Mouse (Mus musculus) embryonic facial prominence, embryonic 11.5 days (tissue): Measurements from ENCODE around the gene Shisa6. TPM values are rescaled to one million over a fixed set of nuclear protein-coding genes. Genes with fewer than 3 reads are reported as not detected.
"Not testable (repeated sequence)": the region's sequence is repeated elsewhere in the genome, so short reads cannot be mapped to it uniquely, and the experiment has no call there.

Source experiments
- ATAC-seq: fragments of 200-750 bp; cut with Nextera tagmentation; replicated peaks from 2 replicates; pipeline ENCODE4 v1.8.0; 2017; ENCODE audit warnings: low read depth; ENCODE audit not compliant: insufficient number of reproducible peaks, low FRiP score, low TSS enrichment
- DNase-seq: peaks from one replicate; pipeline ENCODE4 v3.0.0-alpha.2; 2015; ENCODE audit warnings: low spot score
- H3K27ac ChIP-seq: fragments of 300-500 bp; sonication (generic); replicated peaks from 2 replicates; pipeline ENCODE4 v1.5.1; 2014; ENCODE audit warnings: mild to moderate bottlenecking, low read depth, low read length, control low read depth
- H3K27me3 ChIP-seq: fragments of 300-500 bp; sonication (generic); 2 replicates; pipeline ENCODE4 v1.6.1; 2014; ENCODE audit warnings: mild to moderate bottlenecking, low read length, moderate library complexity, mixed read lengths; ENCODE audit not compliant: control insufficient read depth, insufficient read depth
- H3K36me3 ChIP-seq: fragments of 300-500 bp; sonication (generic); replicated peaks from 2 replicates; pipeline ENCODE4 v1.6.1; 2014; ENCODE audit warnings: low read depth, mild to moderate bottlenecking, low read length, moderate library complexity, mixed read lengths; ENCODE audit not compliant: control insufficient read depth, insufficient read depth
- H3K4me1 ChIP-seq: fragments of 300-500 bp; sonication (generic); 2 replicates; pipeline ENCODE4 v1.6.1; 2014; ENCODE audit warnings: low read length, mixed read lengths; ENCODE audit not compliant: control insufficient read depth, insufficient read depth
- H3K4me2 ChIP-seq: fragments of 300-500 bp; sonication (generic); 2 replicates; pipeline ENCODE4 v1.6.1; 2014; ENCODE audit warnings: low read depth, mild to moderate bottlenecking, control low read depth, low read length, moderate library complexity
- H3K4me3 ChIP-seq: fragments of 300-500 bp; sonication (generic); 2 replicates; pipeline ENCODE4 v1.5.1; 2014; ENCODE audit warnings: low read depth, low read length, control low read depth
- H3K9ac ChIP-seq: fragments of 300-500 bp; sonication (generic); replicated peaks from 2 replicates; pipeline ENCODE4 v1.6.1; 2014; ENCODE audit warnings: mild to moderate bottlenecking, control low read depth, low read length
- H3K9me3 ChIP-seq: fragments of 300-500 bp; sonication (generic); replicated peaks from 2 replicates; pipeline ENCODE4 v1.6.1; 2016; ENCODE audit warnings: mild to moderate bottlenecking, low read length, inconsistent platforms, mixed read lengths; ENCODE audit not compliant: control insufficient read depth
- WGBS: fragments of 180-500 bp; shearing (Covaris S2); extraction: QIAGEN DNeasy Blood & Tissue Kit; methylation state at CpG from one replicate; pipeline ENCODE4 v1.1.7; 2014; 5-methylcytosine and 5-hydroxymethylcytosine counted together
- polyA plus RNA-seq: library from polyadenylated mRNA; unstranded; fragments of >200 nt; fragmentation: Nextera tagmentation; extraction: Ambion mirVana; gene quantifications from 2 replicates; pipeline ENCODE4 v1.2.1, GENCODE M21; 2014

Gene Shisa6
- polyA plus RNA-seq, 1 experiment from 2014 or later: 0.53 TPM

DNA sequence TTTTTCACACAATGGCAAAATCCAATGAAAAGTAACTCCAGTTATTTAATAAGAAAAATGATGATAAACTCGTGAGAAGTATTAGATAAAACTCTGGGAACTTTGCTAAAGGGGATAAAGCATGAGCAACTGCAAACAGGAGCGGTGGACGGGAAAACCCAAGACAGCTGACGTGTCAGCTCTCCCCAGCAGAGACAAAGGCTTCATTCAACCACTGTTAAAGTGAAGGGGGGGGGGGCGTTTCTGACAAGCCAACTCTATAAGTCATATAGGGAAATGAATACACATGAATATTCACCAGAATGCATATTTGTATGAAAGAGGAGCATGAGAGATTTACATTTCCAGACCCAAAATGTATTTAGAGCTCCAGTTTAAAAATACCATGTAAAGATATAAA lies 83.1 kb downstream of the Shisa6 start:
- Histone ChIP-seq H3K27ac (no peak overlapping the region), H3K4me2 (no peak overlapping the region), H3K27me3 (no peaks in the 10 kb centered on the region), H3K4me3 (no peak overlapping the region), H3K36me3 (no peaks in the 10 kb centered on the region), H3K9me3 (no peaks in the 10 kb centered on the region), H3K9ac (no peak overlapping the region), H3K4me1 (no peaks in the 10 kb centered on the region)
- WGBS: 7% methylated on average over 5 of the region's 5 CpGs
- peak; percentile 6 for DNase-seq
- no peak for ATAC-seq

DNA sequence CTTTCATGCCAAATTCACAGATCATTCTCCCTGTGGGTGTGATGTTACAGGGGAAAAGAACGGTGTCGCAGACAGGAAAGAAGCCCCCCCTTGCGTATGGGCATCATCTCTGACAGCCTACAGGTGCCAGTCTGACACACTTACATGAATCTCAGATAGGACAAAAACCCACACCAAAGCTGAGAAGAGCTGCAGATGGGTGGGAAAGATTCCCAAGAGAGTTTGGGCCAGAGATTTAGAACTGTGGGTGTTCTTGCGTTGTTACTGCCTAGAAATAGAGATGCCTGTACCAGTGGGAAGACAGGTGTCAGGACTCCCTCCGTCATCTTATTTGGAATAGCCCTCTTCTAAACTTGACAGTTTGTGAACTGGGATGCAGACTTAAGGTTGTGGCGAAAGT lies 99.6 kb downstream of the Shisa6 start:
- H3K9ac ChIP-seq: no peak overlapping the region
- WGBS: 86% methylated on average over 6 of the region's 6 CpGs
- H3K27ac ChIP-seq: no peak overlapping the region
- no peaks in the 10 kb centered on the region for H3K9me3 ChIP-seq
- H3K4me1 ChIP-seq: no peaks in the 10 kb centered on the region
- no peak overlapping the region for H3K4me2 ChIP-seq
- no peak overlapping the region for H3K4me3 ChIP-seq
- H3K36me3 ChIP-seq: no peaks in the 10 kb centered on the region
- DNase-seq: no peak
- no peak for ATAC-seq
- H3K27me3 ChIP-seq: no peaks in the 10 kb centered on the region

DNA sequence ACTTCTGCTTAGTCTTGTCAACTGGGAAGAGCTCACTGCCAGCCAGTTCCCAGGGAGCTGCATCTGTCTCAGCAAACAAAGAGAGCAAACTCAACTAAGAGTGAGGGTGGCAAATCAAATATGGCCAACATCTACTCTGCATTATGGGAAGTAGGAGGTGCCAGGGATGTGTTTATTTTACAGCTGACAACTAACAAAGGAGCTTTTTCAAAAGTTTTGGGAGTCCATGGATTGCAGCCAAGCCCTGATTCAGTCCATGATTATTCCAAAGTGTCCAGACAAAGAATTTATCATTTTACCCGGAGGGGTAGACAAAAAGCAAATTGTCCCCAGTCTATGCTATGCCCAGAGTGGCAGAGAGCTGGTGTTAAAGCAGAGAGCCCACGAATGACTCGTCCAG lies 107.5 kb downstream of the Shisa6 start:
- no peaks in the 10 kb centered on the region for H3K27me3 ChIP-seq
- no peaks in the 10 kb centered on the region for H3K9me3 ChIP-seq
- no peak overlapping the region for H3K9ac ChIP-seq
- H3K4me3 ChIP-seq: no peak overlapping the region
- DNase-seq (no peak), ATAC-seq (no peak)
- WGBS: 81% methylated on average over 3 of the region's 3 CpGs
- no peaks in the 10 kb centered on the region for H3K4me1 ChIP-seq
- H3K4me2 ChIP-seq: no peak overlapping the region
- no peaks in the 10 kb centered on the region for H3K36me3 ChIP-seq
- H3K27ac ChIP-seq: no peak overlapping the region

DNA sequence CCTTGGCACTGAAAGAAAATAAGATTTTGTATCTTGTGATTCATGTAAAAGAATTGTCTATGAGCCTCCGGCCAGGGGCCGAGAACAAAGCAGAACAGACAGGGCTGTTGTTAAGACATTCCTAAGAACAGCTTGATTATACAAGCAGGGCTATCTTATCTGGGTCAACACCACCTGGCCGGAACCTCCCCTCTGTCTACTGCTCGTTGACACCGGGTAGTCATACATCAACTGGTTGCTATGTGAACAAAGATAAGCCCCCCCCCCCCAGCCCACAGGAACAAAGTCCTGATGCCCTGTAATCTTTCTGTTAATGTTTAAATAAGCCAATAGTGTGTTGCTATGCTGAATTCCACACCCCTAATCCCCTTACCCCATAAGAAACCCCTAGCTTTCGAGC lies 117.0 kb downstream of the Shisa6 start:
- not testable (repeated sequence) for H3K9ac ChIP-seq, H3K27ac ChIP-seq, H3K4me1 ChIP-seq, H3K4me2 ChIP-seq, H3K36me3 ChIP-seq, H3K27me3 ChIP-seq, H3K4me3 ChIP-seq, ATAC-seq, DNase-seq, H3K9me3 ChIP-seq
- WGBS: 91% methylated on average over 6 of the region's 6 CpGs

DNA sequence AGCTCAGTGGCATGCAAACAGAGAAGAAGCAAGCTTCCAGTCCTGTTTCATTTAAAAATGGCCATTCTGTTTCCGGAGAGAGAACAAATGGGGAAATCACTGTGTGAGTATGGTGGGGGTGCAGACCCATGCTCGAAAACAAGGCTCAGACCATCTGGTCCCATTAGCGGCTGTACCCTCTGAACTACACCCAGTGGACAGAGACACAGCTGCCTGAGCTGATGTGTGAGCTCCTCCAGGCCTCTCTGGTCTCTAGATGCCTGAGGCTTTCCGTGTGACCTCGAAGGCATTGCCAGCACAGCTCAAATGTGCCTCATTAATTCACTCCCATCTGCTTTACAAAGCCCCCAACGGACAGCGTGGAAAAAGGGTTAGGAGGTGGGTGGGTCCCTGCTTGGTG lies 125.7 kb downstream of the Shisa6 start:
- 66% methylated on average over 7 of the region's 7 CpGs for WGBS
- ATAC-seq (0 out of 2 replicates have a peak, but pooled peaks have one; percentile 18), DNase-seq (no peak)
- no peak overlapping the region for H3K4me3 ChIP-seq
- H3K36me3 ChIP-seq: no peaks in the 10 kb centered on the region
- no peak overlapping the region for H3K9ac ChIP-seq
- no peak overlapping the region for H3K27ac ChIP-seq
- H3K4me2 ChIP-seq: no peak overlapping the region
- no peaks in the 10 kb centered on the region for H3K27me3 ChIP-seq
- no peaks in the 10 kb centered on the region for H3K4me1 ChIP-seq
- no peaks in the 10 kb centered on the region for H3K9me3 ChIP-seq

DNA sequence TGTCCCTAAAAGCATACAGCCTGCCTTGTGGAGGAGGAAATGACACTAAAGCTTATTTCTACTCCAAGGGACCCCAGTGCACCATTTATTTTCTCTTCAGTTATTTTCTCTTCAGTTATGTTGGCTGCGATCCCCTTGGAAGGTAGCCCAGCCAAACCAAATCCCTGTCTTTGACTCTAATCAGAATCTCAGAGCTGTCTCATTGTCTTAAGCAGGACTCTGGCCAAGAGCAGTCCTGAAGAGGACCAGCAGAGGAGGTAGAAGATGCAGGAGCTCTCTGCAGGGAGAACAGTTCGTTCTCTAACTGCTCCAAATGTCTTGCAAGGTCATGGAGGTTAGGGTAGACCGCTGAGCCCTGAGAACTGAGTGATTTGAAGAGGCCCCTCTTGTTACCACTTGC lies 138.2 kb downstream of the Shisa6 start:
- DNase-seq (no peak), ATAC-seq (no peak)
- Histone ChIP-seq H3K4me1 (no peaks in the 10 kb centered on the region), H3K4me3 (no peak overlapping the region), H3K27me3 (no peaks in the 10 kb centered on the region), H3K9me3 (no peaks in the 10 kb centered on the region), H3K36me3 (no peaks in the 10 kb centered on the region), H3K4me2 (no peak overlapping the region), H3K27ac (no peak overlapping the region), H3K9ac (no peak overlapping the region)
- 81% methylated on average over 3 of the region's 3 CpGs for WGBS

GRCm38 (mm10) chr11:66371796-66372195 lies 154.0 kb downstream of the Shisa6 start:
- ATAC-seq (no peak), DNase-seq (no peak)
- Histone ChIP-seq H3K27ac (no peak overlapping the region), H3K4me1 (no peaks in the 10 kb centered on the region), H3K9ac (no peak overlapping the region), H3K36me3 (no peaks in the 10 kb centered on the region), H3K4me2 (no peak overlapping the region), H3K4me3 (no peak overlapping the region), H3K27me3 (no peaks in the 10 kb centered on the region), H3K9me3 (no peaks in the 10 kb centered on the region)
- 81% methylated on average over 3 of the region's 3 CpGs for WGBS

DNA sequence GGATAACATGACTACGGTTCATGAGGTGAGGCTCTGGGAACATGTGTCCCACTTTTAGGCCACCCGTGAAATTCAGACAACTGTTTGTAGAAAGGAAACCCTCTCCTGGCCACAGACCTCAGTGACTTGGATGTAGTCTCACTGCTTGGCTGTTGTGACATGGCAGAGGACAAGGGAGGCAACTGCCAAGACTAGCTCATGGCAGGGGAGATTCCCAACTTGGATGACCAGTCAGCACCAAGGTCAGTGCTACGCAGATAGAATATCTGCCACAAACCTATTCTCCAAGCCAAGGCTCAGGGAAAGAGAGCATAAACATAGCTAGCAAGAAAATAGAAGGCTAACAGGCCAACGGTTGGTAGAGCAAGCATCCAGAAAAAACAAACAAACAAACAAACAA lies 156.0 kb downstream of the Shisa6 start:
- Histone ChIP-seq H3K9me3 (no peaks in the 10 kb centered on the region), H3K4me2 (no peak overlapping the region), H3K27me3 (no peaks in the 10 kb centered on the region), H3K36me3 (no peaks in the 10 kb centered on the region), H3K27ac (no peak overlapping the region), H3K4me3 (no peak overlapping the region), H3K4me1 (no peaks in the 10 kb centered on the region), H3K9ac (no peak overlapping the region)
- ATAC-seq (no peak), DNase-seq (no peak)
- 77% methylated on average over 4 of the region's 4 CpGs for WGBS
